Mouse (Mus musculus) embryonic fibroblast, embryonic 13.5 days (primary cell): ENCODE data around the gene Bsg.

ENCODE experiments used
- CTCF ChIP-seq: IDR thresholded peaks from 2 replicates; pipeline ENCODE4 v1.5.1; 2011; ENCODE audit warnings: mild to moderate bottlenecking, control low read depth, low read length, moderate library complexity, borderline replicate concordance; ENCODE audit not compliant: insufficient read depth
- POLR2A ChIP-seq: IDR thresholded peaks from 2 replicates; pipeline ENCODE4 v1.6.1; 2011; ENCODE audit warnings: low read depth, mild to moderate bottlenecking, control low read depth, low read length, moderate library complexity

GRCm38 (mm10) chr10:79654946-79655395 lies 49.3 kb upstream of the Bsg start:
- TF ChIP-seq CTCF (no peak), POLR2A (no peak)
